Mouse (Mus musculus) liver, embryonic 11.5 days (tissue): ENCODE data around the gene Pabpn1l. TPM values are rescaled to one million over a fixed set of nuclear protein-coding genes. Genes with fewer than 3 reads are reported as not detected.

Source experiments
- microRNA-seq: library from miRNA; unstranded; fragments of <30 nt; microRNA quantifications from one replicate; pipeline ENCODE4, GENCODE M21; 2017; ENCODE audit warnings: borderline number of aligned reads
- polyA plus RNA-seq: library from polyadenylated mRNA; unstranded; fragments of >200 nt; fragmentation: Nextera tagmentation; extraction: Ambion mirVana; gene quantifications from 2 replicates; pipeline ENCODE4 v1.2.1, GENCODE M21; 2014

The Pabpn1l gene
- polyA plus RNA-seq, 1 experiment from 2014 or later, result not detected

Small RNA genes lying within 50 kb of the gene (microRNA-seq; reads per million reads assigned to microRNA genes)
- gene Mir6396, result not detected

Other genes with a start within 250 kb of the Pabpn1l start
- gene Zc3h18, start 246.1 kb downstream of the Pabpn1l start, polyA plus RNA-seq, result 41.3 and 44.2 TPM in 2 replicates
- not detected in 2 replicates for gene Il17c, start 200.7 kb downstream of the Pabpn1l start, polyA plus RNA-seq
- 201 and 215 TPM in 2 replicates for gene Cyba, start 189.8 kb downstream of the Pabpn1l start, polyA plus RNA-seq
- gene Mvd, start 179.3 kb downstream of the Pabpn1l start, polyA plus RNA-seq, result 36.5 and 40.6 TPM in 2 replicates
- gene Snai3, start 162.0 kb downstream of the Pabpn1l start, polyA plus RNA-seq, result 0.23 and 0.29 TPM in 2 replicates
- 24.7 and 26.8 TPM in 2 replicates for gene Rnf166, start 146.7 kb downstream of the Pabpn1l start, polyA plus RNA-seq
- 51.9 and 55.6 TPM in 2 replicates for gene Ctu2, start 146.6 kb downstream of the Pabpn1l start, polyA plus RNA-seq
- 29.7 and 45.8 TPM in 2 replicates for gene Piezo1, start 71.4 kb downstream of the Pabpn1l start, polyA plus RNA-seq
- 93.2 and 98.2 TPM in 2 replicates for gene Cdt1, start 54.7 kb downstream of the Pabpn1l start, polyA plus RNA-seq
- gene Aprt, start 45.8 kb downstream of the Pabpn1l start, polyA plus RNA-seq, result 400 and 425 TPM in 2 replicates
- 6.5 and 6.6 TPM in 2 replicates for gene Galns, start 11.3 kb downstream of the Pabpn1l start, polyA plus RNA-seq
- gene Trappc2l, start 11.1 kb downstream of the Pabpn1l start, polyA plus RNA-seq, result 40.3 and 44.6 TPM in 2 replicates
- gene Cbfa2t3, start 76.4 kb upstream of the Pabpn1l start, polyA plus RNA-seq, result 13.8 and 14.4 TPM in 2 replicates
- gene Acsf3, start 152.7 kb upstream of the Pabpn1l start, polyA plus RNA-seq, result 16.6 and 18.8 TPM in 2 replicates
- 0.97 and 1.5 TPM in 2 replicates for gene Cdh15, start 225.2 kb upstream of the Pabpn1l start, polyA plus RNA-seq